Mouse (Mus musculus): ENCODE data around the gene Nudt17.
"Not testable (repeated sequence)": the region's sequence is repeated elsewhere in the genome, so short reads cannot be mapped to it uniquely, and the experiment has no call there.

The Nudt17 gene

DNA sequence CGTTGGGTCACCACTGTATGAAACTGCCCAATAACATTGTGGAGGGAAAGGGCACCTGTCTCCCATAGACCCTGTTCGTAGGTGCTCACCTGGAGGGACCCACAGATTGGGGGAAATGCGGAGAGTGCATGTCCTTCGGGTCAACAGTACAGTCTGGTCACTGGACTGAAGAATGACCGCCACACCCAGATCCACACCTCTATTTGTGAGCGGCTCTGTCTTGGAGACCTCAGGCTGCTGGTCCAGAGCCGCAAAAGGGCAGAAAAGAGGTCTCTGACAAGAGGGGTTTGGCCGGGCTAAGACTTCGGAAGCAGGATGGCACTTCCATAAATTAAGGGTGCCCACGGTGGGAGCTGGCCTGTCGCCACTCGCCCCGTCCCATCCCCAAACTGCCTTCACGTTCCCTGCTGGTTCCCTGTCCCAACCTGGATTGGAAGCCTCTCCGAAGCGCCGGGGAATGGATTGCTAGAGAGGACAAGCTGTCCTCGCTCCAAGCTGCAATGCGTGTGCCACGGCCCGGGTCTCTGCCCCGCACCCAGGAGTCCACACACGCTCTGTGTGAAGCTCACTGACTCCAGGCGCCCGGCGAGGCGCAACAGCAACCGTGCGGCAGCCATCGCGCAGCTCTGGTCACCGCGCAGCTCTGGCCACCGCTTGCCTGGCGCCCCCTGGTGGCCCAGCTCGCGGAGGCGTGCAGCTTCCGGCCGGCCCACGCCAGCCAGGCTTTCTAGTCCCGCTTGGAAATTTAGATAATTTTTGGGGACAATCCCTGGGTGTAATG lies at the start of gene Nudt17:
Nudt17 (minus strand) TSS at position 660 of the 781 bp plus-strand sequence.
- Histone ChIP-seq H3K36me3 (ENCODE audit: control insufficient read depth, insufficient read depth, low read length, poor library complexity, severe bottlenecking) (peaks cover 4% of the 10 kb centered on the region), H3K27me3 (ENCODE audit: control insufficient read depth, insufficient read depth, low read length, poor library complexity, severe bottlenecking) (no peaks in the 10 kb centered on the region)
- DNase-seq (ENCODE audit: low read depth, low spot score), result peak; percentile 81

DNA sequence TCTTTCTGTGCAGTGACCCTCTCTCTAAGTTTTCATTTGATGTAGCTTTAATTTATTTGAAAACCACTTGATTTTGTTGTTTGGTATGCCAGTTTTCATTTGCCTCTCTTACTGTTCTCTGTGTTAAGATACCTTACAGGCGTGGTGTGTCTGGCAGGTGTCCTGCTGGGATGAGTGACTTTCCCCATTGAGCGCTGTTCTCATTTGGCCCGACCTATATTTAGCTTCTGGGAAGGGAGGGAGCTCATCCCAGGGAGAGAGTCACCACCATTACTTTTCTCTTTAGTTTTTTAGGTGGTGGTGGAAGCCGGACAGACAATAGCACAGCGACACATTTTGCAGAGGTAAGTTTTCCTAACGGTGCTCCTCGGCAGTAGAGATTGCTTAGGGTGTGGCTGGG lies 49.3 kb upstream of the Nudt17 start:
- 0 out of 2 replicates have a peak, but pooled peaks cover 2% of the 10 kb centered on the region for H3K36me3 ChIP-seq (ENCODE audit: control insufficient read depth, insufficient read depth, low read length, poor library complexity, severe bottlenecking)

DNA sequence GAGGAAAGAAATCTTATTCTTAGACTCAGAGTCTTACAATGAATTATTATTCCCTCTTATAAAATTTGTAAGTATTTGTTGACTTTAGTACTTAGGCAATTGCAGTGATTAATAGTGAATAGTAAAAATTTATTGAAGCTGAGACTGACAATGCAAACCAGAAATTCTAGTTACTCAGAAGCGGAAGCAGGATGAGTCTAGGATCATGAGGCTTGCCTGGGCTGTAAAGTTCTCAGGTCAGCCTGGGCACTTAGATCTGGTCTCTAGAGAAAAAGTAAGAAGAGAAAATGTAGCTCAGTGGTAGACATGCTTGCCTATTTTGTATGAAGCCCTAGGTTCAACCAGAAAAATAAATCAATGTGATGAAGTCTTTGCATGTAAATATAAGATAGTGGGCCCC lies 47.6 kb upstream of the Nudt17 start:
- no peaks in the 10 kb centered on the region for H3K27me3 ChIP-seq (ENCODE audit: control insufficient read depth, insufficient read depth, low read length, poor library complexity, severe bottlenecking)
- no peak for DNase-seq (ENCODE audit: low read depth, low spot score)
- no peaks in the 10 kb centered on the region for H3K36me3 ChIP-seq (ENCODE audit: control insufficient read depth, insufficient read depth, low read length, poor library complexity, severe bottlenecking)

More for the DNA sequence above, 49.3 kb upstream of the Nudt17 start:
- no peaks in the 10 kb centered on the region for H3K27me3 ChIP-seq (ENCODE audit: control insufficient read depth, insufficient read depth, low read length, poor library complexity, severe bottlenecking)
- DNase-seq (ENCODE audit: low read depth, low spot score), result no peak

DNA sequence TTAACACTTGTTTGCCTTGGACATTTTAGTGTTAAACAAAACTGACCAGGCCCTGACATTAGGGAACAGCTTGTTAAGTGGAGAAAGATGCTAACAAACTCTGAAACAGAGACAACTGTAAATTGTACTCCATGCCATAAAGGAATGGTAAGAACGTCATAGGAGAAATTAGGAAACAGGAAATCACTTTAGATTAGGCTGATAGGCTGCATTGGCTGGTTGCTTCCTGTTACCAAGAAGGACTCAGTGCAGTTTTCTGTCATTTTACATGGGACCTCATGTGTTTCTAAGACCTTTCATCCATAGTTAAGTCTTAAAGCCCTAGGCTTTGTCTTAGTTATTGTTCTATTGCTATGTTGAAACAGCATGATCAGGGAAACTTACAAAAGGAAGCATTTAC lies 38.5 kb upstream of the Nudt17 start:
- Histone ChIP-seq H3K27me3 (ENCODE audit: control insufficient read depth, insufficient read depth, low read length, poor library complexity, severe bottlenecking) (no peaks in the 10 kb centered on the region), H3K36me3 (ENCODE audit: control insufficient read depth, insufficient read depth, low read length, poor library complexity, severe bottlenecking) (0 out of 2 replicates have a peak, but pooled peaks cover 4% of the 10 kb centered on the region)
- DNase-seq (ENCODE audit: low read depth, low spot score), result no peak

DNA sequence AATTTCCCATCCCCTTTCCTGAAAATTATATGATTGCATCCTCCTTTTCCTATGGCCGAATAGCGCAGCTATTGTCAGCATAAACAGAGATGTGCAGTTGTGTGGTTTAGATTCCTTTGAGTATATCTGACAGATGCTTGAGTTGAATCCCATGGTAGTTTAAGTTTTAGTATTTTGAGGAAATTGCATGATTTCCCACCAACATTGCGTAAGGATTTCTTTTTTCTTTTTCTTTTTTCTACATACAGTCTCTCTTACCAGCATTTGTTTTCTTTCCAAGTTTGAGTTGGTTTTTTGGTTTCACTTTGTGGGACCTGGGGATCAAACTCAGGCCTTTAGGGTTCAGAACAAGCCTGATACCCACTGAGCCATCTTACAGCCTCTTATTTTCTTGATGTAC lies 36.0 kb upstream of the Nudt17 start:
- H3K27me3 ChIP-seq (ENCODE audit: control insufficient read depth, insufficient read depth, low read length, poor library complexity, severe bottlenecking), result no peaks in the 10 kb centered on the region
- no peak for DNase-seq (ENCODE audit: low read depth, low spot score)
- H3K36me3 ChIP-seq (ENCODE audit: control insufficient read depth, insufficient read depth, low read length, poor library complexity, severe bottlenecking), result peaks cover 6% of the 10 kb centered on the region; the same call in 1 of the 2 replicates

DNA sequence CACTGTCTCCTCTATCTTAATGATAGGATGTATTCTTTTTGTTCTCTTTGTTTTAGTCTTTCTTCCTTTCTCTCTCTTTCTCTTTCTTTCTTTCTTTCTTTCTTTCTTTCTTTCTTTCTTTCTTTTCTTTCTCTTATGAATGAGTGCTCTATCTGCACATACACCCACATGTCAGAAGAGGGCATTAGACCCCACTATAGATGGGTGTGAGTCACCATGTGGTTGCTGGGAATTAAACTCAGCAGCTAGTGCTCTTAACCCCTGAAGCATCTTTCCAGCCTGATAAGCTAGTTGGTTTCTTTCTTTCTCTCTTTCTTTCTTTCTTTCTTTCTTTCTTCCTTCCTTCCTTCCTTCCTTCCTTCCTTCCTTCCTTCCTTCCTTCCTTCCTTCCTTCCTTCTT lies 31.9 kb upstream of the Nudt17 start:
- not testable (repeated sequence) for H3K36me3 ChIP-seq (ENCODE audit: control insufficient read depth, insufficient read depth, low read length, poor library complexity, severe bottlenecking); DNase-seq (ENCODE audit: low read depth, low spot score); H3K27me3 ChIP-seq (ENCODE audit: control insufficient read depth, insufficient read depth, low read length, poor library complexity, severe bottlenecking)

DNA sequence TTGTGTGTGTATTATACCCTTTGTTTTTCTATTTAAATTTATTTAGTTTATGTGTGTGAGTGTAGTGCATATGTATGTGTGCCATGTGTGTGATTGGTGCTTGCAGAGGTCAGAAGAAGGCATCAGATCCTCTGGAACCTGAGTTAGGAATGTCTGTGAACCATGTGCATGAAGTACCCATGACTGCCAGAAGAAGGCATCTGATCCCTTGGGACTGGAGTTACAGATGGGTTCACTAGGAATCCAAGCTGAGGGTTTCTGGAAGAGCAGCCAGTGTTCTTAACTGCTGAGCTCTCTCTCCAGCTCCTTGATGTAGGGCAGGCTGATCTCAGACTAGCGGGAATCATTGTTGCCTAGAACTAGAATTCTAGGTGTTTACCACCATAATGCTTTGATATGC lies 29.6 kb upstream of the Nudt17 start:
- Histone ChIP-seq H3K36me3 (ENCODE audit: control insufficient read depth, insufficient read depth, low read length, poor library complexity, severe bottlenecking) (peaks cover 2% of the 10 kb centered on the region; the same call in 1 of the 2 replicates), H3K27me3 (ENCODE audit: control insufficient read depth, insufficient read depth, low read length, poor library complexity, severe bottlenecking) (no peaks in the 10 kb centered on the region)
- no peak for DNase-seq (ENCODE audit: low read depth, low spot score)

DNA sequence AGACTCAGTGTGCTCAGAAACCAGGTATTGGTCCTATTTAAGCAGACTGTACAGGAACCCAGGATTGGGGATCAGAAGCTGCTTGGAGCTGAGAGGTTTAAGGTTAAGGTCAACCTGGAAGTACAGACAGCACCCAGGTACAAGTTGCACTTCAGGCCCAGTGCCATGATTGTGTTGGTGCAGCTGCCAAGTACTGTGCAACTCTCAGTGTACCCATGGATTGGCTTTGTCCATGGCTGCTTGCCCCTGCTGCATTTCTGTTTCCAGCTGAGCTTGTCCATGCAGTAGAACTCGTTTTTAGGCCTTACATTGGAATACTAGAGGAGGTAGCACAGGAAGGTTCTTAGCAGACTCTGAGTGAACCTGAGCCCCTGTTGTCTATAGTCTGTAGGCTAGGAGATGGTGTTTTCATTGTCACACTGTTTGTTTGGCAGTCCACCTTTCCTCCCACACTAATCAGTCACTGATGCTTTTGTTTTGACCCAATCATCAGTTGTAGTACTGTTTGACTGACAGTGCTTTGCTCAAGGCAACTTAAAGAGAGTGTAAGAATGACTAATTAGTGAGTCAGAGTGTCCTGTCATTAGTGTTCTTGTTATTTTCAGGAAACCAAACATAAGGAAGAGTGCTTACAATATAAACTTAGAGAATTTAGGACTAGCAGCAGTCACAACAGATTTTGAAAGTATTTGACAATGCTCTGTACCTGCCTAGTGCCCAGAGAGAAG lies 28.8 kb upstream of the Nudt17 start:
- Histone ChIP-seq H3K36me3 (ENCODE audit: control insufficient read depth, insufficient read depth, low read length, poor library complexity, severe bottlenecking) (peaks cover 2% of the 10 kb centered on the region; the same call in 1 of the 2 replicates), H3K27me3 (ENCODE audit: control insufficient read depth, insufficient read depth, low read length, poor library complexity, severe bottlenecking) (no peaks in the 10 kb centered on the region)
- no peak for DNase-seq (ENCODE audit: low read depth, low spot score)

DNA sequence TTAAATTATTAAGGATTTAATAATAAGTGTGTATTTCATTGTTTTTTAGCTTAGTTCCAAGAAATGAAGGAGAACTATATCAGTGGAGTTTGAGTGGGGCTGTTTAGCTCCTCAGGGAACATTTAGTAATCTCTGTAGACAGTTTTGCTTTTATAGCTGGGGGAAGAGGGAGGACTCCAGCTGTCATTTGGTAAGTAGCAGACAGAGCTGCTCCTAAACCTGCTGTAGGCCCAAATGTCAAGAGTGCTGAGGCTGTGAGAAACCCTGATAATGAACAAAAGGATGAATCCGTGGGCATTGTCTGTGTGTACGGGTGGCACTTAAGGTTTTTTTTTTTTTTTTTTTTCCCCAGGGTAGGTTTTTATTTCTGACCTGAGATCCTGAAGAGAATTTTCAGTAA lies 26.8 kb upstream of the Nudt17 start:
- Histone ChIP-seq H3K27me3 (ENCODE audit: control insufficient read depth, insufficient read depth, low read length, poor library complexity, severe bottlenecking) (no peaks in the 10 kb centered on the region), H3K36me3 (ENCODE audit: control insufficient read depth, insufficient read depth, low read length, poor library complexity, severe bottlenecking) (no peaks in the 10 kb centered on the region)
- no peak for DNase-seq (ENCODE audit: low read depth, low spot score)

DNA sequence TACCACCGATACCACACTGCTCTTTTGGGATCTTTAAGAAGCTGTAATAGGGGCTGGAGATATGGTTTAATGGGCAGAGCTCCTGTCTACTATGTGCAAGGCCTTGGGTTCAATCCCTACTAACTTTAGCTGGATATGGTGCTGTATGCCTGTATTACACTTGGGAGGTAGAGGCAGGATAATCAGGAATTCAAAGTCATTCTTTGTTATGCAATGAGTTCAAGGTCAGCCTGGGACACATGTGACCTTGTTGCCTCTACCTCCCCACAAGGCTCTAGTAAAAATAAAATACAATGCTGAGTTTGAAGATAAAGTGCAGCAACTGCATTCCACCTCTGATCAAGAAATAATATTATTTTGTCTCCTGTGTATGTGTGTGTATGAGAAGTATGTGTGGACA lies 25.6 kb upstream of the Nudt17 start:
- H3K36me3 ChIP-seq (ENCODE audit: control insufficient read depth, insufficient read depth, low read length, poor library complexity, severe bottlenecking), result no peaks in the 10 kb centered on the region
- H3K27me3 ChIP-seq (ENCODE audit: control insufficient read depth, insufficient read depth, low read length, poor library complexity, severe bottlenecking), result no peaks in the 10 kb centered on the region
- DNase-seq (ENCODE audit: low read depth, low spot score), result no peak

DNA sequence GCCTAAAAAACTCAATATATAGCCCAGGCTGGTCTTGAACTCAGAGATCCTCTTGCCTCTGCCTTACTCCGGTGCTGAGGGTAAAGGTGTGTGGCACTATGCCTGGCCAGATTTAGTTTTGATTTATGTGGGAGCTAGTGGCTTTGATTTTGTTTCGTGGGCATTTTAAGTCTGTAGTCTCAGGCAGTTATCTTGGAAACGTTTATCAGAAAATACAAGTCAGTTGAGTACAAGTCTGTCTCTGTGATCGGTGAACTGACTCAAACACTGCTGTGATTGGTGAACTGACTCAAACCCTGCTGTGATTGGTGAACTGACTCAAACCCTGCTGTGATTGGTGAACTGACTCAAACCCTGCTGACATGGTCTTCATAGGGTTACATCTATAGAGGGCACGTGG lies 22.4 kb upstream of the Nudt17 start:
- Histone ChIP-seq H3K27me3 (ENCODE audit: control insufficient read depth, insufficient read depth, low read length, poor library complexity, severe bottlenecking) (no peaks in the 10 kb centered on the region), H3K36me3 (ENCODE audit: control insufficient read depth, insufficient read depth, low read length, poor library complexity, severe bottlenecking) (no peaks in the 10 kb centered on the region)
- DNase-seq (ENCODE audit: low read depth, low spot score), result no peak

DNA sequence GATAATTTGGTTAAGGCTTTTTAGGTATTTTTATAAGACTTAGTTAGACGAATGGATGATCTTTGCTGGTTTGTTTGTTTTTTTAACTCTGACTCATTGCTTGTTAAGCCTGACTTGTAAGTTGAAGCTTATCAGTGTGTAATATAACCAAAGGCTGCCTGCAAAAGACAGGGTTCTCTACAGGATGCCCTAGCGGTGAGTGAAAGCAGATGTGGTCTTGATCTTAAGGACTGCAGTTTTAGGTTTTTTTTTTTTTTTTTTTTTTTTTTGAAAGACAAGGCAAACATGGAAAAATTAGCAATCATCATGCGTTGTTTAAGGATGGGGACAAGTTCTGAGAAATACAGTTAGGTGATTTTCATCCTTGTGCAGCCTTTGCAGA lies 21.0 kb upstream of the Nudt17 start:
- no peaks in the 10 kb centered on the region for H3K36me3 ChIP-seq (ENCODE audit: control insufficient read depth, insufficient read depth, low read length, poor library complexity, severe bottlenecking)
- no peaks in the 10 kb centered on the region for H3K27me3 ChIP-seq (ENCODE audit: control insufficient read depth, insufficient read depth, low read length, poor library complexity, severe bottlenecking)
- peak; percentile 43 for DNase-seq (ENCODE audit: low read depth, low spot score)

DNA sequence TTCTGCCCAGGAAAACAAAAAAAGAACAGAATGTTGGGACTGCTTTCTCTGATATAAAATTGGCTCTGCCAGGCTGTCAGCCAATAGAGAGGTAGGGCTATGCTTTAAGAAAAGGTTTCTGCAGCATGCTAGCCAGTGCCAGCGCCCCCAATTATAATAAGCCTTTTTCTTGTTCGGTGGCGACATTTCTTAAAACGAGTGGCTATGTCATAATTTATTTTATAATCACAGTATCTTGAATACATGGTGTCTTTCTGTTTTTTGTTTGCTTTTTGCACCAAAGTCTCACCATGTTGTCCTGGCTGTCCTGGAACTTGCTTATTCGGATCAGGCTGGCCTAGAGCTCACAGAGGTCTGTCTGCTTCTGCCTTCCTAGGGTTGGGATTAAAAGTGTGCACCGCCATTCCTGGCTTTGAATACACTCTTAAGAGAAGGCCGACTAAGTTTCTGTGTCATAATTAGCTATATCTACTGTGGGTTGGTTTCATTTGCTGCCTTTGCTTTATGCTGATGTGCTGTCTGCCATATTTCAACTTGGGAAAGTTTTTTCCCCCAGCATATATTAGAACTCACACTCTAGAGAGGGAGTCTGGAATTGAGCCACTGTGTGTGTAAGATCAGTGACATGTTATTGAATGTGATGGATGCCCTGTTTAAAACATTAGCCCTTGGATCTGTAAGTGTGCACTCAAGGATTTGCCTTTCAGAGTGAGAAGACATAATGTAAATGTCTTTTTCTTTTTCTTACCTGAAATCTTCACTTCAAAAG lies 20.5 kb upstream of the Nudt17 start:
- no peak for DNase-seq (ENCODE audit: low read depth, low spot score)
- Histone ChIP-seq H3K36me3 (ENCODE audit: control insufficient read depth, insufficient read depth, low read length, poor library complexity, severe bottlenecking) (no peaks in the 10 kb centered on the region), H3K27me3 (ENCODE audit: control insufficient read depth, insufficient read depth, low read length, poor library complexity, severe bottlenecking) (no peaks in the 10 kb centered on the region)

DNA sequence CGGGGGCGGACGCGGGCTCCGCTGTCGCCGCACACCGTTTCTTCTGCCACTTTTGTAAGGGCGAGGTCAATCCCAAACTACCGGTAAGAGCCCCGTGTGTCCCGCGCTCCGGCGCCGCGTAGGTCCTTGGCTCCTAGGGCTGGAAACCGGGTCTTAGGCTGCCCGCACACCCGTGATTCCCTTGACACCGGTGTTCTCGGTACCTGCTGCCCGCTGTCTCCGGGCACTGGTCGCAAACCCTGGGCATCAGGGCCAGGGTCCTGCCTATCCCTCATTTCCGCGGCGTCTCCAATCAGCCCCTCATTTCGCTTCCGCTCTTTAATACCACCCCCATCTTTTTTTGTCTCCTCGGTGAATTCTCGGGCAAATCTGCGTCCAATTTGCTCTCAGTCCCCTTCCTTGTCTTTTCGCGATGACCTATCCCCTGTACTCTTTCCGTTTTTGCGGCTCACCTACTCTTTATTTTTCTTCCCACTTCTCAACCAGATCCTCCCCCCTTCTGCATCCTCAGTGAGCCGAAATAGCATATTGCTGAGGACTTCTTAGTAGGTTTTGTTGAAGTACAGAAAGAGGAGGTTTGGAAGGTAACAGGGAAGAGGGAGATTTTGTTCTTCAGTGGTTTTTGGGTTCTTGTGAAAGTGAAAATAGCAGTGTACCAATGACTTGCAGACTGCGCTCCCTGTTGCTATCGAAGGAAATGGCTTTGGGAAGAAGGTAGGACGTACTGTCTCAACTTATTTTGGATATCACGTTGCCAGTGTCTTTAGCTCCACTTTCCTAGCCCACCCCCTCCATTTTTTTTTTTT lies 19.7 kb upstream of the Nudt17 start:
- Histone ChIP-seq H3K27me3 (ENCODE audit: control insufficient read depth, insufficient read depth, low read length, poor library complexity, severe bottlenecking) (no peaks in the 10 kb centered on the region), H3K36me3 (ENCODE audit: control insufficient read depth, insufficient read depth, low read length, poor library complexity, severe bottlenecking) (no peaks in the 10 kb centered on the region)
- DNase-seq (ENCODE audit: low read depth, low spot score), result peak; percentile 32
